Comparison of ENCODE assay signal across 9 mouse cellular contexts in genomic region chr6:113881561-113882243, GRCm38 (mm10).
DNase-seq lines count a peak whose midpoint lies in the region; ATAC-seq lines count a peak whose summit lies in the region.
"Had no signal": no experiment of that assay in that cellular context is flagged by ENCODE, and none has a peak within 500 bp of the region (broad histone marks: within the 10 kb centered on the region; RNA-seq: fewer than 3 reads in every experiment).

No protein-coding gene starts in this region.

- WGBS in hindbrain, embryonic 14.5 days = 55% methylated on average over 10 of the region's 10 CpGs
- WGBS in hindbrain, embryonic 16.5 days = 57% methylated on average over 10 of the region's 10 CpGs
- WGBS in limb, embryonic 11.5 days = 54% methylated on average over 10 of the region's 10 CpGs
- WGBS in forebrain, embryonic 15.5 days = 57% methylated on average over 10 of the region's 10 CpGs

- H3K9ac ChIP-seq in hindbrain, embryonic 14.5 days = no peak overlapping the region
- no peak overlapping the region for H3K9ac ChIP-seq in hindbrain, embryonic 16.5 days (ENCODE audit: low read depth, low read length)
- no peak overlapping the region for H3K9ac ChIP-seq in limb, embryonic 11.5 days (ENCODE audit: low read length)
- H3K9ac ChIP-seq in forebrain, embryonic 15.5 days (replicated peaks) = no peak overlapping the region

- no peak overlapping the region for H3K27ac ChIP-seq in hindbrain, embryonic 14.5 days
- no peak overlapping the region for H3K27ac ChIP-seq in hindbrain, embryonic 16.5 days (ENCODE audit: low read depth, low read length)
- H3K27ac ChIP-seq in limb, embryonic 11.5 days (replicated peaks; ENCODE audit: low read depth, low read length) = no peak overlapping the region
- no peak overlapping the region for H3K27ac ChIP-seq in forebrain, embryonic 15.5 days (replicated peaks)

- no peaks in the 10 kb centered on the region for H3K9me3 ChIP-seq in hindbrain, embryonic 14.5 days (ENCODE audit: control insufficient read depth, low read length)
- H3K9me3 ChIP-seq in hindbrain, embryonic 16.5 days (ENCODE audit: control insufficient read depth, low read length) = no peaks in the 10 kb centered on the region
- H3K9me3 ChIP-seq in limb, embryonic 11.5 days (ENCODE audit: control insufficient read depth, low read length) = no peaks in the 10 kb centered on the region
- H3K9me3 ChIP-seq in forebrain, embryonic 15.5 days = no peaks in the 10 kb centered on the region
- H3K9me3 ChIP-seq: megakaryocyte, embryonic 14.5 days had no signal

- H3K27me3 ChIP-seq in hindbrain, embryonic 14.5 days (ENCODE audit: control insufficient read depth, insufficient read depth, low read length) = no peaks in the 10 kb centered on the region
- H3K27me3 ChIP-seq in hindbrain, embryonic 16.5 days (replicated peaks; ENCODE audit: control insufficient read depth, insufficient read depth, low read length) = no peaks in the 10 kb centered on the region
- no peaks in the 10 kb centered on the region for H3K27me3 ChIP-seq in limb, embryonic 11.5 days (ENCODE audit: control insufficient read depth, insufficient read depth, low read length)
- H3K27me3 ChIP-seq in forebrain, embryonic 15.5 days = no peaks in the 10 kb centered on the region

- no peaks in the 10 kb centered on the region for H3K36me3 ChIP-seq in hindbrain, embryonic 14.5 days (replicated peaks; ENCODE audit: control insufficient read depth, insufficient read depth)
- no peaks in the 10 kb centered on the region for H3K36me3 ChIP-seq in hindbrain, embryonic 16.5 days (ENCODE audit: control insufficient read depth, insufficient read depth, low read length)
- H3K36me3 ChIP-seq in limb, embryonic 11.5 days (ENCODE audit: control insufficient read depth, insufficient read depth, low read length) = no peaks in the 10 kb centered on the region
- H3K36me3 ChIP-seq in forebrain, embryonic 15.5 days = no peaks in the 10 kb centered on the region

- peak; percentile 44 for DNase-seq in hindbrain, embryonic 14.5 days (ENCODE audit: low spot score)
- DNase-seq in A20 (ENCODE audit: low read depth, low spot score) (peak; percentile 6), ZHBTc4 (ENCODE audit: low read depth, low spot score) (peak; percentile 65)
- peak; percentile 77 for DNase-seq in limb, embryonic 11.5 days (ENCODE audit: low spot score)
- no peak for DNase-seq in layer of hippocampus, adult 8-10 months (ENCODE audit: low spot score in 2 of 2)
- no peak for DNase-seq in layer of hippocampus, adult 18-20 months (ENCODE audit: low spot score in 2 of 2)

- no peak for ATAC-seq in hindbrain, embryonic 14.5 days (ENCODE audit: low FRiP score)
- ATAC-seq in hindbrain, embryonic 16.5 days = no peak
- ATAC-seq in limb, embryonic 11.5 days (ENCODE audit: insufficient number of reproducible peaks, low FRiP score, low TSS enrichment, low read depth) = no peak
- ATAC-seq in forebrain, embryonic 15.5 days (replicated peaks) = no peak

- no peak overlapping the region for H3K4me3 ChIP-seq in hindbrain, embryonic 14.5 days (replicated peaks; ENCODE audit: low read length)
- H3K4me3 ChIP-seq in hindbrain, embryonic 16.5 days (ENCODE audit: low read length) = no peak overlapping the region
- H3K4me3 ChIP-seq in limb, embryonic 11.5 days (ENCODE audit: low read depth, low read length) = no peak overlapping the region
- H3K4me3 ChIP-seq in forebrain, embryonic 15.5 days = no peak overlapping the region
- H3K4me3 ChIP-seq: megakaryocyte, embryonic 14.5 days had no signal

- no peak overlapping the region for H3K4me2 ChIP-seq in hindbrain, embryonic 14.5 days (replicated peaks)
- H3K4me2 ChIP-seq in hindbrain, embryonic 16.5 days (ENCODE audit: low read length) = no peak overlapping the region
- no peak overlapping the region for H3K4me2 ChIP-seq in limb, embryonic 11.5 days (ENCODE audit: low read depth, severe bottlenecking)
- H3K4me2 ChIP-seq in forebrain, embryonic 15.5 days (replicated peaks) = no peak overlapping the region

- H3K4me1 ChIP-seq in hindbrain, embryonic 14.5 days (replicated peaks; ENCODE audit: control insufficient read depth, insufficient read depth, low read length) = peaks cover 5% of the 10 kb centered on the region; the same call in 1 of the 2 replicates
- no peaks in the 10 kb centered on the region; the same call in 1 of the 2 replicates for H3K4me1 ChIP-seq in hindbrain, embryonic 16.5 days (ENCODE audit: control insufficient read depth, insufficient read depth, low read depth, low read length)
- H3K4me1 ChIP-seq in limb, embryonic 11.5 days (ENCODE audit: control insufficient read depth, insufficient read depth, low read length) = no peaks in the 10 kb centered on the region
- H3K4me1 ChIP-seq in forebrain, embryonic 15.5 days = peaks cover 16% of the 10 kb centered on the region; the same call in 1 of the 2 replicates
- H3K4me1 ChIP-seq: megakaryocyte, embryonic 14.5 days had no signal

Comparison
In these comparisons a context has a peak if more than half of its experiments do, and no peak if none do; other contexts are left out.
1. DNase-seq: peak in hindbrain, embryonic 14.5 days (single experiment), A20 (single experiment), ZHBTc4 (single experiment) and limb, embryonic 11.5 days (single experiment); none in layer of hippocampus, adult 8-10 months (0 of 2) and layer of hippocampus, adult 18-20 months (0 of 2).